Mouse (Mus musculus): ENCODE measurements at regions not wholly inside any gene's neighbourhood (a gene's known extent, or its start where the extent isn't known, plus 50 kb on each side); places are given as distances from the start of the nearest gene placed in this dataset.

DNA sequence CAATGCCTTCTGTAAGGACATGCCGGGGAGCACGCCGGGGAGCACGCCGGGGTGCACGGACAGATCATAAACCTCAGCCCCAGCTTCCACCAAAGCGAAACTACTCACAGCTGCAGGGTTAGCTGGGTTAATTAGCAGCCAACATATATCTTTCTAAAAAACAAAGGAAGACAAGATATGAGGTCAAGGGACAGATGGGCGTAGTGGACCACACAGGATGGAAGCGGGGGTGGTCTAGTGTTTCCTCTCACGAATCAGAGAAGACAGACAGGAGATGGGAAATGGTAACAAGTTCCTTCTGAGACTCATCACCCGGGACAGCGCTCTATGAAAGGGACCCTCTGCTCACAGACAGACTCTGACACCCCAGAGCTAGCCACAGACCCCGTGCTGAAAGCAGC is 60.0 kb upstream of the Ajap1 start:
- Histone ChIP-seq H3K27me3 (peaks cover 20% of the 10 kb centered on the region), H3K9me3 (no peaks in the 10 kb centered on the region), H3K4me3 (no peak overlapping the region), H3K4me1 (peaks cover 18% of the 10 kb centered on the region), H3K9ac (no peak overlapping the region), H3K4me2 (replicated peaks) (no peak overlapping the region), H3K27ac (no peak overlapping the region), H3K36me3 (no peaks in the 10 kb centered on the region)
- WGBS, result 53% methylated on average over 13 of the region's 13 CpGs
- no peak for ATAC-seq (ENCODE audit: low FRiP score, low read depth)

DNA sequence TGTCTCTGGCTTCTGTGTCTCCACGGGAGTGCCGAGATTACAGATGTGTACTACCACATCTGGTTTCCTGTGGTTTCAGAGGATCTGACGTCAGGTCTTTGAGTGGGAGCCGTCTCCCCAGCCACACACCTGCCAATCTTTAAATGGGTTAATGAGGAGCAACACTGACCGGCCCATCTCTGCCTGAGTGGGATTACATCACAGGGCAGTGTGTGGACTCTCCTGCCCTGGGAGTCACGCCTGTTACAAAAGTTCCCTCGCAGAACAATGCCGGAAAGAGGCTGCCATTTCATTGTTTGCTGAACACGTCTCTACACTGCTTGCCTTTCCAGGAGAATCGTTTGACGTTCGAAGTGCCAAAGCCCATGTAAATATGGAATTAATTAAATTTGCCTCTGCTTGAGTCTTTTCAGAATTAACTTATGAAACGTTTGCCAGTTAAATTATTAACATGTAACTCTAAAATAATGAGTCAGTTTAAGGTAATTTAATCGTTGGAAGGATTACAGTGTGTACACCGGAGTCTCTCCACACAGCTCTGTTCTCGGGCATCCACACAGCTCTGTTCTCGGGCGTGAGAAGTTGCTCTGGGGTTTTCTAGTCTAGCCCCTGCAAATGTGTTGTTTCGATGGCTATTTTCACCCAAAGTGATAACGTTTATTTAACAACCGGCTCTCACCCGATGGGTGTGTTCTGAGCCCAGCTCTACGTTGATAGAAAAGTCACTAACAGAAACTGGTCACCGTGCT is 61.5 kb upstream of the Ajap1 start:
- no peaks in the 10 kb centered on the region for H3K9me3 ChIP-seq
- H3K4me2 ChIP-seq (replicated peaks), result peak overlapping the region; percentile 34; the same call in 1 of the 2 replicates
- no peak overlapping the region for H3K9ac ChIP-seq
- H3K4me1 ChIP-seq, result peaks cover 18% of the 10 kb centered on the region
- peaks cover 20% of the 10 kb centered on the region for H3K27me3 ChIP-seq
- 40% methylated on average over 24 of the region's 24 CpGs for WGBS
- ATAC-seq (ENCODE audit: low FRiP score, low read depth), result peak; percentile 11; the same call in 1 of the 2 replicates
- no peak overlapping the region for H3K27ac ChIP-seq
- no peaks in the 10 kb centered on the region for H3K36me3 ChIP-seq
- no peak overlapping the region for H3K4me3 ChIP-seq

DNA sequence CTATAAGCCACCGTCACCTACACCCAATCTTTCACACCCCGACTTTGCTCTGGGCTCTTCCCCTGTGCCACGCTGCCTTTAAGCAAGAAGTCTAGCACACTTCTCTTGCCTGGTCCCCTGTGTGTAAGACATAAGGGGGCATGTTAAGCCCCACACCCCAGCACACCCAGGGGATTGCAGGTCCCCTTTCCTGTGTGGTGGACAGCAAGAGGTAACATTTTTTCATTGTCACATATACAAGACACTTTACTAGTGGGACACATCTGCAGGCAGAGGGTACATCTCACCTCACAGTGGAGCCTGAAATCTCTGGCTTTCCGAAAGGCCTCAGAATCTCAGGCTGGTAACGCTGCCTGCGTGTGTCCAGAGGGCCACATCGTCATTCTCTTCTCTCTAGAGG is 64.1 kb upstream of the Ajap1 start:
- no peak for ATAC-seq (ENCODE audit: low FRiP score, low read depth)
- H3K4me3 ChIP-seq, result no peak overlapping the region
- no peak overlapping the region for H3K9ac ChIP-seq
- 83% methylated on average over 7 of the region's 7 CpGs for WGBS
- peaks cover 9% of the 10 kb centered on the region; the same call in 1 of the 2 replicates for H3K27me3 ChIP-seq
- H3K36me3 ChIP-seq, result no peaks in the 10 kb centered on the region
- H3K9me3 ChIP-seq, result no peaks in the 10 kb centered on the region
- no peak overlapping the region for H3K4me2 ChIP-seq (replicated peaks)
- H3K4me1 ChIP-seq, result peaks cover 18% of the 10 kb centered on the region
- H3K27ac ChIP-seq, result no peak overlapping the region

DNA sequence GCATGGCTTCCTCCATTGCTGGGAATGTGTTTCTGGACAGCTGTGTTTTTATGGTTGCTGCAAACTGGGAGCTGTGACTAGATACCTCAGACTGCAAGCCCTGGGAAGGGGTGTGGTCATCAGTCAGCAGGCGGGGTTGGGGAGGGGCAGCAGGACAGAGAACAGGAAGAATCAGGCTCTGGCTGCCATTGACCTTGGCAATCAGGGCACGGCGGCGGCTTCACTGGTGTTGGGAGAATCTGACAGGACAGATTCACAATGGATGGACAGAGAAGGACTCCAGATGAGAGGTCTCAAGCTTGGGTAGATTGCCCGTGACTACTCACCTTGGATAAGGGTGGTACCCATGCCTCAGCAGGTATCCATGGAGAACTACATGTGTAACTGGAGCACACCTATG is 64.5 kb upstream of the Ajap1 start:
- no peak for ATAC-seq (ENCODE audit: low FRiP score, low read depth)
- Histone ChIP-seq H3K4me1 (peaks cover 14% of the 10 kb centered on the region), H3K9ac (no peak overlapping the region), H3K9me3 (no peaks in the 10 kb centered on the region), H3K36me3 (no peaks in the 10 kb centered on the region), H3K27ac (no peak overlapping the region), H3K4me3 (no peak overlapping the region), H3K4me2 (replicated peaks) (no peak overlapping the region), H3K27me3 (peaks cover 9% of the 10 kb centered on the region; the same call in 1 of the 2 replicates)
- WGBS, result 93% methylated on average over 5 of the region's 5 CpGs

DNA sequence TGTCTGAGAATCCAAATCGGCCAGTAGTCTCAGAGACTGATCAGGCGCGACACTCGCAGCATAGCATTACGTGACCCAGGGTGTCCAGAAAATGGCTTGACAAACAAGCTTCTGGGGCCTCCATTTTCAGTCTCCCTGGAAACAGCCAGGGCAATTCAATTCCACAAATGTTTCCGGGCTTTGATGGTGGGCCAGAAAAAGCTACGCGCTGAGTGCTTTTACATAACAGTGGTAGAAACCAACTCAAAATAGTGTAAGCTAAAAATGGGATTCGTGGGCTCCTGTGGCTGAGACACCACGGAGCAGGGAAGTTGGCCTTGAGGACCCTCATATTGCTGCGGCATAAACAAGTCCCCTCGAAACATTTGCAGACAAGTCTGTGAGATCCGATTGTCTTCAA is 65.3 kb upstream of the Ajap1 start:
- Histone ChIP-seq H3K36me3 (no peaks in the 10 kb centered on the region), H3K9me3 (no peaks in the 10 kb centered on the region), H3K27me3 (peaks cover 2% of the 10 kb centered on the region; the same call in 1 of the 2 replicates), H3K4me2 (replicated peaks) (no peak overlapping the region), H3K27ac (no peak overlapping the region), H3K9ac (no peak overlapping the region), H3K4me3 (no peak overlapping the region), H3K4me1 (peaks cover 9% of the 10 kb centered on the region)
- ATAC-seq (ENCODE audit: low FRiP score, low read depth), result no peak
- 84% methylated on average over 13 of the region's 13 CpGs for WGBS

- Histone ChIP-seq H3K9me3 (no peaks in the 10 kb centered on the region), H3K4me2 (replicated peaks) (no peak overlapping the region), H3K36me3 (no peaks in the 10 kb centered on the region), H3K4me3 (no peak overlapping the region), H3K4me1 (no peaks in the 10 kb centered on the region), H3K27ac (no peak overlapping the region), H3K27me3 (no peaks in the 10 kb centered on the region), H3K9ac (no peak overlapping the region)
- WGBS, result 92% methylated on average over 7 of the region's 7 CpGs
- no peak for ATAC-seq (ENCODE audit: low FRiP score, low read depth)
Measured at GRCm38 (mm10) chr4:153551291-153551690, 68.7 kb upstream of the Ajap1 start.

- no peaks in the 10 kb centered on the region for H3K9me3 ChIP-seq
- H3K9ac ChIP-seq, result no peak overlapping the region
- H3K4me1 ChIP-seq, result no peaks in the 10 kb centered on the region
- H3K27me3 ChIP-seq, result 0 out of 2 replicates have a peak, but pooled peaks cover 2% of the 10 kb centered on the region
- 50% methylated on average over 4 of the region's 4 CpGs for WGBS
- H3K27ac ChIP-seq, result no peak overlapping the region
- H3K4me2 ChIP-seq (replicated peaks), result no peak overlapping the region
- H3K4me3 ChIP-seq, result no peak overlapping the region
- no peaks in the 10 kb centered on the region for H3K36me3 ChIP-seq
- no peak for ATAC-seq (ENCODE audit: low FRiP score, low read depth)
Measured at GRCm38 (mm10) chr4:153552483-153552882, 69.9 kb upstream of the Ajap1 start.

GRCm38 (mm10) chr4:153557812-153558608 is 75.4 kb upstream of the Ajap1 start:
- Histone ChIP-seq H3K9ac (no peak overlapping the region), H3K4me3 (no peak overlapping the region), H3K9me3 (no peaks in the 10 kb centered on the region), H3K27ac (no peak overlapping the region), H3K36me3 (no peaks in the 10 kb centered on the region), H3K4me2 (replicated peaks) (no peak overlapping the region), H3K27me3 (peaks cover 15% of the 10 kb centered on the region; the same call in 1 of the 2 replicates), H3K4me1 (0 out of 2 replicates have a peak, but pooled peaks cover 4% of the 10 kb centered on the region)
- 75% methylated on average over 19 of the region's 19 CpGs for WGBS
- ATAC-seq (ENCODE audit: low FRiP score, low read depth), result no peak

GRCm38 (mm10) chr4:153559568-153559967 is 77.0 kb upstream of the Ajap1 start:
- Histone ChIP-seq H3K36me3 (no peaks in the 10 kb centered on the region), H3K27ac (no peak overlapping the region), H3K4me2 (replicated peaks) (no peak overlapping the region), H3K27me3 (peaks cover 15% of the 10 kb centered on the region; the same call in 1 of the 2 replicates), H3K9me3 (no peaks in the 10 kb centered on the region), H3K4me1 (0 out of 2 replicates have a peak, but pooled peaks cover 4% of the 10 kb centered on the region), H3K9ac (no peak overlapping the region), H3K4me3 (no peak overlapping the region)
- WGBS, result 62% methylated on average over 4 of the region's 4 CpGs
- no peak for ATAC-seq (ENCODE audit: low FRiP score, low read depth)

- no peak overlapping the region for H3K27ac ChIP-seq
- WGBS, result 39% methylated on average over 11 of the region's 11 CpGs
- H3K27me3 ChIP-seq, result peaks cover 15% of the 10 kb centered on the region; the same call in 1 of the 2 replicates
- H3K9ac ChIP-seq, result no peak overlapping the region
- H3K36me3 ChIP-seq, result no peaks in the 10 kb centered on the region
- ATAC-seq (ENCODE audit: low FRiP score, low read depth), result no peak
- no peak overlapping the region for H3K4me3 ChIP-seq
- no peaks in the 10 kb centered on the region for H3K9me3 ChIP-seq
- no peak overlapping the region for H3K4me2 ChIP-seq (replicated peaks)
- 0 out of 2 replicates have a peak, but pooled peaks cover 4% of the 10 kb centered on the region for H3K4me1 ChIP-seq
Measured at GRCm38 (mm10) chr4:153560193-153560592, 77.6 kb upstream of the Ajap1 start.

DNA sequence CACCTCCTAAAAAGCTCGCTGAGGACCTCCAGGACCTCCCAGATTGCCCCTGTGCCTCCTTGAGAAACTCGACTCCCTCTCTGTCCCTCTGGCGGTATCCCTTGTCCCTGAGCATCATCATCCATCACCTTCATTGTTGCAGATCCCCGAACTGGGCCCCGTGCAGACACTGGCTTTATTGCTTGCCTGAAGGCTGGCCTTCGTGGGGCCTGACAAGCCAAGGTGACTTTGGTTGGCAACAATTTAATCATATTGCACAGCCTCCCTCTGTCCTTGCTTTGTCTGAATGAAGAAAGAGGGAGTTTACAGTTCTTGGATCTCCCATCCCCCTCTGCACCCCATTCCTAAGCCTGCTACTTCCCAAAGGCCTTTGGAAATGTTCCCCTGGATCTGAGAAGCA is 78.3 kb upstream of the Ajap1 start:
- peaks cover 15% of the 10 kb centered on the region; the same call in 1 of the 2 replicates for H3K27me3 ChIP-seq
- H3K9me3 ChIP-seq, result no peaks in the 10 kb centered on the region
- H3K36me3 ChIP-seq, result no peaks in the 10 kb centered on the region
- 7% methylated on average over 6 of the region's 6 CpGs for WGBS
- H3K9ac ChIP-seq, result no peak overlapping the region
- no peak for ATAC-seq (ENCODE audit: low FRiP score, low read depth)
- 0 out of 2 replicates have a peak, but pooled peaks cover 4% of the 10 kb centered on the region for H3K4me1 ChIP-seq
- H3K27ac ChIP-seq, result no peak overlapping the region
- no peak overlapping the region for H3K4me2 ChIP-seq (replicated peaks)
- H3K4me3 ChIP-seq, result no peak overlapping the region

- Histone ChIP-seq H3K4me1 (0 out of 2 replicates have a peak, but pooled peaks cover 4% of the 10 kb centered on the region), H3K36me3 (no peaks in the 10 kb centered on the region), H3K4me3 (no peak overlapping the region), H3K27ac (no peak overlapping the region), H3K9ac (no peak overlapping the region), H3K4me2 (replicated peaks) (no peak overlapping the region), H3K27me3 (peaks cover 13% of the 10 kb centered on the region; the same call in 1 of the 2 replicates), H3K9me3 (no peaks in the 10 kb centered on the region)
- 90% methylated on average over 3 of the region's 3 CpGs for WGBS
- ATAC-seq (ENCODE audit: low FRiP score, low read depth), result no peak
Measured at GRCm38 (mm10) chr4:153561991-153562390, 79.4 kb upstream of the Ajap1 start.
